ENCODE assay signal across 21 mouse cellular contexts in genomic region chr6:146464014-146464644, GRCm38 (mm10). TPM values are rescaled to one million over a fixed set of nuclear protein-coding genes. Genes with fewer than 3 reads are reported as not detected.
DNase-seq lines count a peak whose midpoint lies in the region; ATAC-seq and TF ChIP-seq lines count a peak whose summit lies in the region.
"Had no signal": no experiment of that assay in that cellular context is flagged by ENCODE, and none has a peak within 500 bp of the region (broad histone marks: within the 10 kb centered on the region; RNA-seq: fewer than 3 reads in every experiment).

No protein-coding gene starts in this region.

- H3K27me3 ChIP-seq in intestine, postnatal 0 days (replicated peaks; ENCODE audit: control insufficient read depth, insufficient read depth, low read length), result no peaks in the 10 kb centered on the region
- H3K27me3 ChIP-seq: CH12.LX; forebrain, embryonic 15.5 days; heart, embryonic 13.5 days; hindbrain, embryonic 15.5 days had no signal

- no peaks in the 10 kb centered on the region for H3K4me1 ChIP-seq in intestine, postnatal 0 days (replicated peaks; ENCODE audit: control insufficient read depth, insufficient read depth, low read length)
- H3K4me1 ChIP-seq: forebrain, embryonic 15.5 days; hindbrain, embryonic 15.5 days had no signal

- no peaks in the 10 kb centered on the region for H3K9me3 ChIP-seq in intestine, postnatal 0 days (ENCODE audit: control insufficient read depth)
- H3K9me3 ChIP-seq: forebrain, embryonic 15.5 days; G1E; heart, embryonic 10.5 days; heart, embryonic 13.5 days; hindbrain, embryonic 15.5 days had no signal

- no peak for TF ChIP-seq CTCF in intestine, postnatal 0 days (IDR thresholded peaks at IDR 0.05; ENCODE audit: low read depth)

- H3K4me2 ChIP-seq in intestine, postnatal 0 days (replicated peaks; ENCODE audit: low read depth), result no peak overlapping the region
- H3K4me2 ChIP-seq: forebrain, embryonic 15.5 days; heart, embryonic 13.5 days; hindbrain, embryonic 15.5 days had no signal

- no peaks in the 10 kb centered on the region for H3K36me3 ChIP-seq in intestine, postnatal 0 days (ENCODE audit: control insufficient read depth, insufficient read depth)
- H3K36me3 ChIP-seq: forebrain, embryonic 15.5 days; hindbrain, embryonic 15.5 days had no signal

- DNase-seq in adrenal gland, postnatal 10 days, result peak; percentile 35
- no peak for DNase-seq in adrenal gland, adult 2 months
- peak; percentile 47 for DNase-seq in NIH3T3 (ENCODE audit: low read depth)
- DNase-seq in gonadal fat pad, adult 2 months (ENCODE audit: low read depth), result peak; percentile 82
- no peak for DNase-seq in layer of hippocampus, adult 18-20 months (ENCODE audit: low spot score in 2 of 2)
- DNase-seq: adrenal gland, postnatal 25 days; cerebellum, adult 18-20 months; cerebellum, adult 9-10 months; cerebellum, postnatal 14 days; gastrocnemius, postnatal 25 days; heart, adult 2 months; heart, postnatal 14 days; heart, postnatal 4 days had no signal

- H3K4me3 ChIP-seq in intestine, postnatal 0 days (ENCODE audit: low read depth, low read length), result no peak overlapping the region
- H3K4me3 ChIP-seq: forebrain, embryonic 15.5 days; heart, adult 2 months; heart, embryonic 10.5 days; heart, embryonic 13.5 days; hindbrain, embryonic 15.5 days had no signal

- no peak overlapping the region for H3K27ac ChIP-seq in intestine, postnatal 0 days (ENCODE audit: low read depth, low read length)
- H3K27ac ChIP-seq: forebrain, embryonic 15.5 days; heart, adult 2 months; heart, embryonic 10.5 days; heart, embryonic 13.5 days; hindbrain, embryonic 15.5 days had no signal

- 0 out of 2 replicates have a peak, but pooled peaks have one; percentile 13 for ATAC-seq in intestine, postnatal 0 days
- ATAC-seq in CD4-positive, CD25-positive, alpha-beta regulatory T cell, adult 4 months, result no peak
- ATAC-seq: forebrain, embryonic 15.5 days had no signal

- WGBS in intestine, postnatal 0 days, result 47% methylated on average over 8 of the region's 8 CpGs

- H3K9ac ChIP-seq in intestine, postnatal 0 days (ENCODE audit: low read depth, low read length), result no peak overlapping the region
- H3K9ac ChIP-seq: forebrain, embryonic 15.5 days; heart, embryonic 13.5 days; hindbrain, embryonic 15.5 days had no signal

RNA-seq across cellular contexts. Expression of gene Itpr2, which starts 37.9 kb away (rescaled TPM):
- 100 to 1,000 TPM in 1 of 2 experiments, 10 to 100 TPM in 1; 71.8 to 105 TPM for total RNA-seq in adrenal gland, postnatal 10 days (2021)
- 10 to 100 TPM; 32.2 to 36.1 TPM for total RNA-seq in adrenal gland, adult 2 months (2021)
- 9.4 and 17.3 TPM in 2 replicates for polyA plus RNA-seq in adrenal gland, adult 2 months (2012; rRNA removed)
- polyA plus RNA-seq in gonadal fat pad, adult 2 months (2012; rRNA removed), result 16.6 and 24.4 TPM in 2 replicates
- polyA plus RNA-seq in intestine, postnatal 0 days (2015; fragmentation: Nextera tagmentation; extraction: Ambion mirVana), result 6.3 and 8.6 TPM in 2 replicates
- polyA plus RNA-seq in CD4-positive, CD25-positive, alpha-beta regulatory T cell, adult 4 months (2017; shearing (Covaris generic)), result 10 to 100 TPM; 69.7 to 84.1 TPM
- 10 to 100 TPM; 18.6 to 19.8 TPM for total RNA-seq in layer of hippocampus, adult 18-20 months (2021)

Comparison
In these comparisons a context has a peak if more than half of its experiments do, and no peak if none do; other contexts are left out.
1. DNase-seq: peak in adrenal gland, postnatal 10 days (single experiment), NIH3T3 (single experiment) and gonadal fat pad, adult 2 months (single experiment); none in adrenal gland, adult 2 months (single experiment) and layer of hippocampus, adult 18-20 months (0 of 2).